ENCODE assay signal across 10 mouse cellular contexts in the genomic region with DNA sequence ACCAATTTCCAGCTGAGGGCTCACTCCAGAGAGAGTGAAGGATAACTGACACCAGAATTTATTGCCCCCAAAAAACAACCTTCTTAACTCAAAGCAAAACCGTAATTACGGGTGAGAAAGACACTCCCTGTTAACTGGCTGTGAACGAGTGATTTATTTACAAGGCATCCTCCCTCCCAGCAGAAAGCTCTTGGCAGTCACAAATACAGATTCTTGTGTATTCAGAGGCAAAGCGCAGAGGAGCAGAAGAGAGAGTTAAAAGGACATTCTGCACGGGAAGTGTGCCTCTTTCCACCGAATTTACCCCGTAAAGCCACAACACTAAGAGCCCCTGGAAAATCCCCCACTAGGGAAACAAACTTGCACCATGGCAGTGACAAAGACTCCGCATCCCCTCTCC.
DNase-seq lines count a peak whose midpoint lies in the region; ATAC-seq and TF ChIP-seq lines count a peak whose summit lies in the region.
"Had no signal": no experiment of that assay in that cellular context is flagged by ENCODE, and none has a peak within 500 bp of the region (broad histone marks: within the 10 kb centered on the region; RNA-seq: fewer than 3 reads in every experiment).

No protein-coding gene starts in this region.

- no peak overlapping the region for H3K4me3 ChIP-seq in lung, postnatal 0 days (ENCODE audit: low read depth, low read length)
- H3K4me3 ChIP-seq in embryonic facial prominence, embryonic 14.5 days (ENCODE audit: low read depth, low read length): no peak overlapping the region

- no peaks in the 10 kb centered on the region; the same call in 1 of the 2 replicates for H3K4me1 ChIP-seq in lung, postnatal 0 days (ENCODE audit: insufficient read depth, low read depth, low read length)
- peaks cover 21% of the 10 kb centered on the region for H3K4me1 ChIP-seq in embryonic facial prominence, embryonic 14.5 days (ENCODE audit: control insufficient read depth, insufficient read depth, low read length)

- no peak overlapping the region for H3K9ac ChIP-seq in lung, postnatal 0 days (replicated peaks; ENCODE audit: low read depth)
- H3K9ac ChIP-seq in embryonic facial prominence, embryonic 14.5 days (ENCODE audit: low read depth, low read length): no peak overlapping the region
- H3K9ac ChIP-seq: liver, embryonic 14.5 days had no signal

- peak; percentile 24 for DNase-seq in lung, postnatal 0 days (ENCODE audit: low spot score)
- DNase-seq in lung, postnatal 36 days: no peak
- peak; percentile 63 for DNase-seq in embryonic facial prominence, embryonic 14.5 days (ENCODE audit: low spot score)
- peak; percentile 49 for DNase-seq in induced T-regulatory cell, adult 2 months (ENCODE audit: low read depth)
- peak; percentile 32 for DNase-seq in retina, postnatal 1 day
- no peak for DNase-seq in adrenal gland, postnatal 25 days
- DNase-seq in adrenal gland, adult (ENCODE audit: inconsistent age in 2 of 2, low spot score in 1 of 2): no peak
- DNase-seq: thymus, postnatal 14 days had no signal

- no peak overlapping the region for H3K4me2 ChIP-seq in lung, postnatal 0 days (replicated peaks; ENCODE audit: low read depth, low read length)
- H3K4me2 ChIP-seq in embryonic facial prominence, embryonic 14.5 days (ENCODE audit: low read depth, low read length): peak overlapping the region; percentile 31

- H3K27me3 ChIP-seq in lung, postnatal 0 days (replicated peaks; ENCODE audit: insufficient read depth, low read length): no peaks in the 10 kb centered on the region
- no peaks in the 10 kb centered on the region for H3K27me3 ChIP-seq in embryonic facial prominence, embryonic 14.5 days (replicated peaks; ENCODE audit: control insufficient read depth, insufficient read depth, low read length)
- H3K27me3 ChIP-seq: Patski had no signal

- no peak overlapping the region for H3K27ac ChIP-seq in lung, postnatal 0 days (ENCODE audit: low read length)
- H3K27ac ChIP-seq in embryonic facial prominence, embryonic 14.5 days (replicated peaks; ENCODE audit: low read depth, low read length): no peak overlapping the region
- H3K27ac ChIP-seq: liver, embryonic 14.5 days had no signal

- 27% methylated on average over 8 of the region's 8 CpGs for WGBS in lung, postnatal 0 days
- 10% methylated on average over 8 of the region's 8 CpGs for WGBS in embryonic facial prominence, embryonic 14.5 days

- H3K9me3 ChIP-seq in lung, postnatal 0 days (ENCODE audit: low read length): no peaks in the 10 kb centered on the region
- H3K9me3 ChIP-seq in embryonic facial prominence, embryonic 14.5 days (ENCODE audit: control insufficient read depth, low read length): no peaks in the 10 kb centered on the region

- no peaks in the 10 kb centered on the region for H3K36me3 ChIP-seq in lung, postnatal 0 days (ENCODE audit: insufficient read depth, low read length)
- H3K36me3 ChIP-seq in embryonic facial prominence, embryonic 14.5 days (ENCODE audit: control insufficient read depth, insufficient read depth, low read length): no peaks in the 10 kb centered on the region

- no peak for ATAC-seq in lung, postnatal 0 days
- no peak for ATAC-seq in embryonic facial prominence, embryonic 14.5 days (ENCODE audit: low read depth)
- ATAC-seq: Patski had no signal

- no peak for TF ChIP-seq CTCF in lung, postnatal 0 days (IDR thresholded peaks at IDR 0.05)

- TF ChIP-seq EP300 in lung, postnatal 0 days (IDR thresholded peaks at IDR 0.05): no peak

Comparison
In these comparisons a context has a peak if more than half of its experiments do, and no peak if none do; other contexts are left out.
1. DNase-seq: peak in lung, postnatal 0 days (single experiment), embryonic facial prominence, embryonic 14.5 days (single experiment), induced T-regulatory cell, adult 2 months (single experiment) and retina, postnatal 1 day (single experiment); none in lung, postnatal 36 days (single experiment), adrenal gland, postnatal 25 days (single experiment) and adrenal gland, adult (0 of 2).